Mouse (Mus musculus) gastrocnemius, adult 2 months (tissue): Measurements from ENCODE around the gene Ugt1a2. TPM values are rescaled to one million over a fixed set of nuclear protein-coding genes. Genes with fewer than 3 reads are reported as not detected.

ENCODE experiments used
- DNase-seq: peaks from one replicate; pipeline ENCODE4 v3.0.0; 2022
- H3K27ac ChIP-seq: fragments of 200-600 bp; 2 replicates; pipeline ENCODE4 v1.8.1; 2022; ENCODE audit warnings: mild to moderate bottlenecking
- H3K4me3 ChIP-seq: fragments of 200-600 bp; 2 replicates; pipeline ENCODE4 v1.8.1; 2022; ENCODE audit warnings: mild to moderate bottlenecking, moderate library complexity
- CTCF ChIP-seq: fragments of 200-600 bp; IDR thresholded peaks from 2 replicates; pipeline ENCODE4 v1.8.1; 2022; ENCODE audit warnings: antibody characterized with exemption, mild to moderate bottlenecking, moderate library complexity
- intact Hi-C: fragments of 180-260 bp; cut with DNase I; formaldehyde crosslinking; loops from one replicate; pipeline ENCODE4 v1.15.1; 2025
- total RNA-seq, 2 experiments: library from RNA; stranded (reverse); gene quantifications; 2 replicates each; pipeline ENCODE4 v1.2.3; 2021

Gene Ugt1a2
- total RNA-seq, 2 experiments from 2014 or later: not detected

- no peak for TF ChIP-seq CTCF
- intact Hi-C loops: no loop called here
- no peak for DNase-seq
- Histone ChIP-seq H3K4me3 (no peak overlapping the region), H3K27ac (no peak overlapping the region)
These were observed 47.3 kb downstream of the Ugt1a2 start for GRCm38 (mm10) chr1:88247660-88248059.

GRCm38 (mm10) chr1:88248658-88249057 is 48.3 kb downstream of the Ugt1a2 start:
- intact Hi-C loops: no loop called here
- no peak overlapping the region for H3K27ac ChIP-seq
- DNase-seq: no peak
- no peak for TF ChIP-seq CTCF
- no peak overlapping the region for H3K4me3 ChIP-seq

GRCm38 (mm10) chr1:88249596-88249995 is 49.2 kb downstream of the Ugt1a2 start:
- intact Hi-C loops: no loop called here
- no peak overlapping the region for H3K27ac ChIP-seq
- no peak for DNase-seq
- TF ChIP-seq CTCF: no peak
- no peak overlapping the region for H3K4me3 ChIP-seq

GRCm38 (mm10) chr1:88250023-88250422 is 49.6 kb downstream of the Ugt1a2 start:
- intact Hi-C loops: no loop called here
- TF ChIP-seq CTCF: no peak
- no peak for DNase-seq
- no peak overlapping the region for H3K27ac ChIP-seq
- H3K4me3 ChIP-seq: no peak overlapping the region

- no peak overlapping the region for H3K27ac ChIP-seq
- TF ChIP-seq CTCF: no peak
- intact Hi-C loops: no loop called here
- no peak overlapping the region for H3K4me3 ChIP-seq
- DNase-seq: no peak
These were observed 52.7 kb downstream of the Ugt1a2 start for GRCm38 (mm10) chr1:88253106-88253505.

GRCm38 (mm10) chr1:88253540-88253939 is 53.1 kb downstream of the Ugt1a2 start:
- DNase-seq: no peak
- intact Hi-C loops: no loop called here
- H3K27ac ChIP-seq: no peak overlapping the region
- no peak overlapping the region for H3K4me3 ChIP-seq
- no peak for TF ChIP-seq CTCF

GRCm38 (mm10) chr1:88254793-88255465 is 54.5 kb downstream of the Ugt1a2 start:
- intact Hi-C loops: no loop called here
- TF ChIP-seq CTCF: no peak
- DNase-seq: no peak
- Histone ChIP-seq H3K27ac (no peak overlapping the region), H3K4me3 (no peak overlapping the region)

- no peak for TF ChIP-seq CTCF
- DNase-seq: no peak
- no peak overlapping the region for H3K4me3 ChIP-seq
- no peak overlapping the region for H3K27ac ChIP-seq
- intact Hi-C loops: no loop called here
These were observed 55.1 kb downstream of the Ugt1a2 start for GRCm38 (mm10) chr1:88255466-88255857.

GRCm38 (mm10) chr1:88255989-88256754 is 55.8 kb downstream of the Ugt1a2 start:
- Histone ChIP-seq H3K27ac (no peak overlapping the region), H3K4me3 (no peak overlapping the region)
- intact Hi-C loops: no loop called here
- TF ChIP-seq CTCF: no peak
- DNase-seq: peak; percentile 41

GRCm38 (mm10) chr1:88256886-88257663 is 56.7 kb downstream of the Ugt1a2 start:
- Histone ChIP-seq H3K27ac (no peak overlapping the region), H3K4me3 (no peak overlapping the region)
- intact Hi-C loops: no loop called here
- no peak for DNase-seq
- no peak for TF ChIP-seq CTCF

GRCm38 (mm10) chr1:88257681-88258080 is 57.3 kb downstream of the Ugt1a2 start:
- intact Hi-C loops: no loop called here
- H3K27ac ChIP-seq: no peak overlapping the region
- DNase-seq: no peak
- no peak for TF ChIP-seq CTCF
- H3K4me3 ChIP-seq: no peak overlapping the region

- TF ChIP-seq CTCF: no peak
These were observed 58.0 kb downstream of the Ugt1a2 start for GRCm38 (mm10) chr1:88258361-88258760.

GRCm38 (mm10) chr1:88258881-88259642 is 58.7 kb downstream of the Ugt1a2 start:
- Histone ChIP-seq H3K4me3 (no peak overlapping the region), H3K27ac (no peak overlapping the region)
- intact Hi-C loops: no loop called here
- no peak for DNase-seq
- TF ChIP-seq CTCF: no peak

More at GRCm38 (mm10) chr1:88258361-88258760, 58.0 kb downstream of the Ugt1a2 start:
- Histone ChIP-seq H3K4me3 (no peak overlapping the region), H3K27ac (no peak overlapping the region)
- intact Hi-C loops: no loop called here
- no peak for DNase-seq
